Mouse (Mus musculus) myocyte (in vitro differentiated cells): ENCODE data around the gene Trpm3. TPM values are rescaled to one million over a fixed set of nuclear protein-coding genes. Genes with fewer than 3 reads are reported as not detected.
"Not testable (repeated sequence)": the region's sequence is repeated elsewhere in the genome, so short reads cannot be mapped to it uniquely, and the experiment has no call there.

Experiments used
- H3K27me3 ChIP-seq: one replicate; pipeline ENCODE4 v1.6.1; 2011; ENCODE audit not compliant: control insufficient read depth, insufficient read depth, insufficient read length
- H3K36me3 ChIP-seq: one replicate; pipeline ENCODE4 v1.6.1; 2011; ENCODE audit not compliant: control insufficient read depth, insufficient read depth
- H3K4me2 ChIP-seq: one replicate; pipeline ENCODE4 v1.6.1; 2011; ENCODE audit warnings: low read depth, control low read depth
- H3K4me3 ChIP-seq: one replicate; pipeline ENCODE4 v1.5.1; 2011; ENCODE audit warnings: mild to moderate bottlenecking, control low read depth, moderate library complexity
- H3K79me2 ChIP-seq: one replicate; pipeline ENCODE4 v1.6.1; 2011; ENCODE audit not compliant: control insufficient read depth, insufficient read depth
- H3ac ChIP-seq: one replicate; pipeline ENCODE4 v1.6.1; 2011; ENCODE audit not compliant: control insufficient read depth, insufficient read length
- CEBPB ChIP-seq: IDR thresholded peaks from 2 replicates; pipeline ENCODE4 v1.6.1; 2011; ENCODE audit warnings: mild to moderate bottlenecking, moderate library complexity; ENCODE audit not compliant: poor library complexity, insufficient read depth, severe bottlenecking
- E2F4 ChIP-seq: IDR thresholded peaks from one replicate; pipeline ENCODE4 v1.6.1; 2011; ENCODE audit warnings: mild to moderate bottlenecking, control low read depth, moderate library complexity; ENCODE audit not compliant: insufficient read depth
- MAX ChIP-seq: IDR thresholded peaks from one replicate; pipeline ENCODE4 v1.6.1; 2011; ENCODE audit warnings: low read depth, mild to moderate bottlenecking, control low read depth
- MYOD1 ChIP-seq, 3 experiments: IDR thresholded peaks; one replicate each; pipeline ENCODE4 v1.6.1; 2011; ENCODE audit warnings: control low read depth in 2 of 3, low read depth in 2 of 3, mild to moderate bottlenecking in 2 of 3, moderate library complexity in 1 of 3; ENCODE audit not compliant: insufficient read length in 2 of 3, control insufficient read depth in 1 of 3
- MYOG ChIP-seq, 3 experiments: IDR thresholded peaks; one replicate each; pipeline ENCODE4 v1.6.1; 2011; ENCODE audit warnings: control low read depth in 2 of 3, low read depth in 2 of 3, mild to moderate bottlenecking in 2 of 3; ENCODE audit not compliant: insufficient read length in 2 of 3, control insufficient read depth in 1 of 3, insufficient read depth in 1 of 3
- POLR2A ChIP-seq: IDR thresholded peaks from one replicate; pipeline ENCODE4 v1.6.1; 2011; ENCODE audit warnings: low read depth, mild to moderate bottlenecking, control low read depth, moderate library complexity; ENCODE audit not compliant: insufficient read length
- POLR2AphosphoS2 ChIP-seq: IDR thresholded peaks from one replicate; pipeline ENCODE4 v1.6.1; 2011; ENCODE audit warnings: low read depth, control low read depth; ENCODE audit not compliant: insufficient read length
- REST ChIP-seq: IDR thresholded peaks from one replicate; pipeline ENCODE4 v1.6.1; 2011; ENCODE audit warnings: mild to moderate bottlenecking, control low read depth, moderate library complexity; ENCODE audit not compliant: insufficient read depth, insufficient read length
- SRF ChIP-seq: IDR thresholded peaks from one replicate; pipeline ENCODE4 v1.6.1; 2011; ENCODE audit warnings: low read depth; ENCODE audit not compliant: control insufficient read depth, insufficient read length
- TCF12 ChIP-seq: IDR thresholded peaks from one replicate; pipeline ENCODE4 v1.6.1; 2011; ENCODE audit warnings: mild to moderate bottlenecking, control low read depth; ENCODE audit not compliant: poor library complexity, insufficient read depth, severe bottlenecking
- TCF3 ChIP-seq: IDR thresholded peaks from one replicate; pipeline ENCODE4 v1.6.1; 2011; ENCODE audit warnings: low read depth, control low read depth; ENCODE audit not compliant: insufficient read length
- USF1 ChIP-seq: IDR thresholded peaks from one replicate; pipeline ENCODE4 v1.6.1; 2011; ENCODE audit warnings: low read depth, mild to moderate bottlenecking, control low read depth, moderate library complexity
- polyA plus RNA-seq: library from polyadenylated mRNA; unstranded; fragments of >200 nt; fragmentation: generic; extraction: Trizol; gene quantifications from one replicate; pipeline ENCODE4 v1.2.1, GENCODE M21; 2012; ENCODE audit warnings: missing spikeins

Gene Trpm3
- polyA plus RNA-seq, 1 experiment, result 0.05 TPM

DNA sequence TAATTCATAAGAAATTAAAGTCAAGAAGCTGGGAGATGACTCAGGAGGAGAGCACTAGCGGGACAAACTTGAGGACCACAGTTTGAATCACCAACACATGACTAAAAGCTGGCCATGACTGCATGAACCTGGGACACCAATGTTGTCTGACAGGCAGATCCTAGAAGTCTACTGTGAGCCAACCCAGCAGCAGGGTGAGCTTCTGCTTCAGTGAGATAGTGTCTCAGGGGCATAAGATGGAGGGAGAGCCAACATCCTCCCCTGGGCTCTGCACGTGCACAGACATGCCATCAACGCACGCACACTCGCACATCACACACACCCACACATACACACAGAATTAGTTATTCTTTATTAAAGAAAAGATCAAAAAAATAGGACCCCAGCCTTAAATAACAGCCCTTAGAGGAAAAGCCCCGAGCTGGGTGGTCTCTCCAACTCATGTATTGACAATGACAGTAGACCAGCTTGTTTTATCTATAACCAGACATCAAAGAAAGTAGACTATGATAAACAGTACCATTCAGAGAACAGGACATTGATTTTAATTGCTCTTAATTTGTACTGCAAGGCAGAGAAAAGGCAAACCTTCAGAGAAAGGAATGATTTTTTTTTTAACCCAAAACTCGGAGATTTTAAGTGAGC, 884.6 kb downstream of the Trpm3 start:
- Histone ChIP-seq H3K36me3 (no peaks in the 10 kb centered on the region), H3K4me2 (no peak overlapping the region), H3K79me2 (no peaks in the 10 kb centered on the region), H3K4me3 (no peak overlapping the region), H3ac (no peak overlapping the region), H3K27me3 (no peaks in the 10 kb centered on the region)
- no peak for TF ChIP-seq MAX
- TF ChIP-seq POLR2A, result no peak
- no peak for TF ChIP-seq E2F4

DNA sequence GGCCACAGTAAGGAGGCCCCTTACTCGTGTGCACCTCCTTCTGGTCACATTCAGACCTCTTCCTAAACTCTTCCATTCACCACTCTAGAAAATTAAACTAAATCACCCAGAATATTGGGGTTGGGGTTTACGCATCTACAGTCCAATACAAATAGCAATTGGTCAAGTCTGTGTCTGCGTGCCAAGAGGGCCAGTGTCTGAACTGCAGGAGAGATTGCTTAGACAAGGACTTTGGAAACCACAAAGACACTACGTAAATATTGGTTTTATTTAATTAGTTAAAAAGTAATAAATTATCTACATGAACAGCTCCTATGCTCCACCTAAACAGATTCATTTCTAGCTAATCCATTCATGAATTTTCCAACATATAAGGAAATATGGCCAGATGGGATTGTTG, 886.0 kb downstream of the Trpm3 start:
- H3K79me2 ChIP-seq, result no peaks in the 10 kb centered on the region
- no peak overlapping the region for H3K4me2 ChIP-seq
- H3K4me3 ChIP-seq, result no peak overlapping the region
- no peak overlapping the region for H3ac ChIP-seq
- TF ChIP-seq TCF3 (no peak), MYOG (IDR thresholded peaks at IDR 0.05; ENCODE audit: control insufficient read depth in 1 of 3, insufficient read depth in 1 of 3, insufficient read length in 2 of 3, low read depth in 2 of 3) (no peak), REST (no peak), USF1 (no peak), TCF12 (no peak), E2F4 (no peak)
- H3K36me3 ChIP-seq, result no peaks in the 10 kb centered on the region
- H3K27me3 ChIP-seq, result no peaks in the 10 kb centered on the region

DNA sequence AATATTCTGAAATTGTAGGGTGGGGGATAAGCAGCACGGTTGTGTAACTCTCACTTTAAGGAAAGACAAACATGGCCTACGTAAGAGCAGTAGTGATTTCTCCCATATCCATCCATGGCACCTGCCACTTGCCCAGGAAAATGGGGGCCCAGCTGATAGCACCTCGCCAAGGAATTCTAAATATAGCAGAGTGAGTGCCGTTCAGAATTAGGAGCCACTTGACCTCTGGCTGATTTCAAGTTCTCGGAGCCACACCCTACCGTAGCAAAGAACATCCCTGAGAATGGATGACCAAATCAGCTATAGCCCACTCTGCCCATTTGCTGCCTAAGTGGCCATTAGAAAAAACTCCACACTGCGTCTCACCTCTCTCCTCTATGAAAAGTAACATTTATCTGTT, 887.6 kb downstream of the Trpm3 start:
- Histone ChIP-seq H3K27me3 (no peaks in the 10 kb centered on the region), H3ac (no peak overlapping the region), H3K79me2 (no peaks in the 10 kb centered on the region), H3K4me2 (no peak overlapping the region), H3K4me3 (no peak overlapping the region), H3K36me3 (no peaks in the 10 kb centered on the region)
- peak in 1 of 3 experiments; percentile 30 for TF ChIP-seq MYOD1 (IDR thresholded peaks at IDR 0.05; ENCODE audit: control insufficient read depth in 1 of 3, insufficient read length in 2 of 3, low read depth in 2 of 3)
- no peak for TF ChIP-seq E2F4
- no peak for TF ChIP-seq USF1
- TF ChIP-seq MAX, result no peak
- no peak for TF ChIP-seq SRF
- TF ChIP-seq POLR2AphosphoS2, result no peak
- TF ChIP-seq TCF12, result no peak
- no peak for TF ChIP-seq POLR2A

DNA sequence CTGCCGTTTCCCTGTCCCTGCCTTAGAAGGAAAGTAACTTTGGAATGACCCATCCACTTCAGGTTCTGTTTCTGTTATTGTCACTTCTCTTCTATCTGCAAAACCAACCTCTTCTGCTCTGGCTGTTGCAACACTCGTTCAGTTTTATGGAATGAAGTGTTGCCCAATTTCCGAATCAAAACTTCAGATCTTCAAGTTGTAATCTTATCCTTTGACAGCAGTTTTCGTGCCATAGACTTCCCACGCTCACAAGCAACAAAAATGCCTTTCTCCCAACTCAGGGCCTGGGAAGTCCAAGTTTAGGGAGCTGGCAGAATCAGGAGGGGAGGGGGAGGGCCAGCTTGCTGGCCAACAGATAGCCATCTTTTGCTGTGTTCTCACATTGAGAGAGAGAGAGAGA, 889.4 kb downstream of the Trpm3 start:
- Histone ChIP-seq H3K27me3 (no peaks in the 10 kb centered on the region), H3K4me3 (no peak overlapping the region), H3K79me2 (no peaks in the 10 kb centered on the region), H3K4me2 (peak overlapping the region; percentile 42), H3K36me3 (no peaks in the 10 kb centered on the region), H3ac (no peak overlapping the region)
- TF ChIP-seq MYOG (IDR thresholded peaks at IDR 0.05; ENCODE audit: control insufficient read depth in 1 of 3, insufficient read depth in 1 of 3, insufficient read length in 2 of 3, low read depth in 2 of 3) (no peak), MAX (no peak), CEBPB (0 out of 2 replicates have a peak, but pooled peaks have one; percentile 52)

DNA sequence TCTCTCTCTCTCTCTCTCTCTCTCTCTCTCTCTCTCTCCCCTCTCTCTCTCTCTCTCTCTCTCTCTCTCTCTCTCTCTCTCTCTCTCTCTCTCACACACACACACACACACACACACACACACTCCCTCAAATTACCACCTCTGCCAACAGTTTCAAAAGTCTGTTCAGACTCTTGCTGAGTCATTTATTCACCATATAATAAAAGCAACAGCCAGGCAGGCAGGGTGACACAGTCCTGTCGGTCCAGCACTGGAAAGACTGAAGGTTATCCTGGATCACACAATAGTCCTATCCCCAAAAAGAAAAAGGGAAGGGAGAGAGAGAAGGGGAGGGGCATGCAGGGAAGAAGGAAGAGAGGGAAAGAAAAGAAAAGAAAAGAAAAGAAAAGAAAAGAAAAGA, 894.5 kb downstream of the Trpm3 start:
- not testable (repeated sequence) for H3K27me3 ChIP-seq, H3K79me2 ChIP-seq, H3K36me3 ChIP-seq, H3K4me2 ChIP-seq, H3K4me3 ChIP-seq, H3ac ChIP-seq

DNA sequence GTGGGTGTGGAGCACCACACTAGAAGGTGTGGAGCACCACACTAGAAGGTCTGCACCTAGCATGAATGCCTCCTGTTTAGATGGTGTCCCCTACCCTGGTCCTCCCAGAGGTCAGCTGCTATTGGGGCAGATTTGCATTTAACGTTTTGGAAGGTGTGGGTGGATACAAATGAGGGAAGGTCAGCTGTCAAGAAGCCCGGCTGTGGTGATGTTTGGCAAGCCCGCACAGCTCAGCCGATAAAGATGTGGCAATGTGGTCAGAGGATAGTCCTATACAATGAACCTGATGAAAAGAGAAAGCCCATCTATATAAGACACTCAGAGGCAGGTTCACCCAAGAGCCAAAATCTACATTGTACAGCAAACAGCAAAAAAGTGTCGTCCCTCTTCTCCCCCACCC, 895.3 kb downstream of the Trpm3 start:
- Histone ChIP-seq H3K36me3 (no peaks in the 10 kb centered on the region), H3K79me2 (no peaks in the 10 kb centered on the region), H3K4me3 (no peak overlapping the region), H3K4me2 (no peak overlapping the region), H3ac (no peak overlapping the region), H3K27me3 (no peaks in the 10 kb centered on the region)
- TF ChIP-seq TCF3 (no peak), E2F4 (no peak), MAX (no peak), CEBPB (no peak), POLR2A (no peak), USF1 (no peak)
